Mouse (Mus musculus) kidney, adult 11 months (tissue): ENCODE measurements at regions not wholly inside any gene's neighbourhood (a gene's known extent, or its start where the extent isn't known, plus 50 kb on each side); places are given as distances from the start of the nearest gene placed in this dataset.

Source experiments
- DNase-seq: peaks from one replicate; pipeline ENCODE4 v3.0.0; 2022

- DNase-seq: no peak
These were observed 54.0 kb downstream of the Foxi1 start for GRCm38 (mm10) chr11:34153749-34154525.

GRCm38 (mm10) chr11:34149370-34149976, 51.1 kb upstream of the 4930469K13Rik start:
- DNase-seq: peak; percentile 58
